Mouse (Mus musculus): ENCODE measurements at regions not wholly inside any gene's neighbourhood (a gene's known extent, or its start where the extent isn't known, plus 50 kb on each side); places are given as distances from the start of the nearest gene placed in this dataset.

DNA sequence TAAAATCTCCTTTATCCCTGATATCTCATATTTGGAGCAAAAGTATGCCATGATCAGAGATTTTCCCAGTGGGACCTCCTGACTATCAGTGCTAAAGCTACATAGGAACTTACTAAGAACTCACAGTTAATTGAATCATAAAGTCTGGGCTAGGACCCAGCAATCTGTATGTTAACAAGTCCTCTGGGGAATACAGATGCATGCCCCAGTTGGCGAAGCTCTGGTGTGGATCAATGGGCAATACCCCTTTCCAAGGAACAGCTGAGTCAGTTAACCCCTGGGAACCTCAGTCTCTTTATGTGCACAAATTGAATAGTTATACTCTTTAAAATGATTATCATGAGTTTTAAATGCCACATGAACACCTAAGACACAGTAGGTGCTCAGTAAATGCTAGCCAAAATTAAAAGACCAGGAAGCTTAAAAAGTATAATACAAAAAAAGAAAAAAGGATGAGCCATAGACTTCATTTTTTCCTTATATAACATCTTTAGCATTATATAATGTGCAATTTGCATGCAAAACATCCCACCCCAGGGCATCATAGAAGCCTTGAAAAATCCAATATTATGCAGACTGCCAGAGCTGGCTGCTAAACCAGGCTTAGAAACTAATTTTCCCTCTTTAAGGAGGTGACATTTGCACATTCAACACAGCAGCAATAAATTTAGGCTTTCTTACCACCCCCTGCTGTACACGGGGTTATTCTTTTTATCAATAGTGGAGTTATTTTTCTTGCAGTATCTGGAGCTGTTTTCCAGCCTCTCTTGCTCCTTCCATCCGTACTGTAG, 202.7 kb downstream of the Gm16223 start:
- DNase-seq: no peak

DNA sequence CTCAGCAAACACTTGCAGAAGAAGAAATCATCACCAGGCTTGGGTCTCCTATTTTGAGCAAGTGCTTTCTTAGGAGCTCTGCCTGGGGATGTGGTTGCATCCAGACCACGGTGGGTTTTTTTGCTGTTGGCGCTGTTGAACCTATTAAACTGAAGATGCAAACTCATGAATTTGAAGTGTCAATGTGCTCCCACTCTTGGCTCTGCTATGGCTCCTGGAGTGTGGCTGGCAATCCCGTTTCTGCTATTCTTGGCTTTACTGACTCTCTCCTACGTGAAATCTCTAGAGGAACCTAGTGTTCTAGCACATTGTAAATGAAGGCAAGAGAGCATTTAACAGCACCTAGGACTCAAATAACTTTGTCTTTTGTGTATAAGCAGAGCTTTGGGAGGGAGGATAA, 204.2 kb downstream of the Gm16223 start:
- peak; percentile 74 to 82 for DNase-seq

DNA sequence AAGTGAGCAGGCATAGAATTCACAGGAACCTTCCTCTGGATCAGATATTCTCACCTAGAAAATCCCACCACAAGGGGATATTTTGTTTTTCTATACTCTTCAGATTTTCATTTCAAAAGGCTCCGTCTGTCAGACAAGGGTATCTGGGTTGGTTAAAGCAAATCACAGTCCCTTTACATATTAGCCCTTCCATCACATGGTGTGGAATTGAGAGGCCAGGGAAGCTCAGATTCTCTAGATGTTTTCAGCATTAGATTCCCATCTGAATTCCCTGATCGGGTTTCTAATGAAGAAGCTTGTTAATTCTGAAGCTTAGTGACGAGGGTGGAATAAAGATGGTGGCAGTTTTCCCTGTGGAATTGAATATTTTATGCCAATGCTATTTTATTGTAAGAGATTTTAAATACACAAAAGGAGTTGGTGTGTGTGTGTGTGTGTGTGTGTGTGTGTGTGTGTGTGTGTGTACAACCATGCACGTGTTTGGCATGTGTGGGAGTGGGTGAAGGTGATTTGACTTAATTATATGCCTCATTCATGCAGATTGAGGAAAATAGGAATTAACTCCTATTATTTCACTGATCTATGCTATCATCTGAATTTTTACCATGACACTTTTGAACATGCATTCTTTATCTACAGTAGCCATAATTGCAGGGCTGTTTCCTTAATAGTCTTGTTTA, 211.0 kb downstream of the Gm16223 start:
- DNase-seq: no peak

Data from cerebellum, postnatal 10 days (tissue).